Mouse (Mus musculus) neural tube, embryonic 14.5 days (tissue): ENCODE results near the gene Gm6169. TPM values are rescaled to one million over a fixed set of nuclear protein-coding genes. Genes with fewer than 3 reads are reported as not detected.

ENCODE experiments used
- ATAC-seq: fragments of 200-750 bp; cut with Nextera tagmentation; 2 replicates; pipeline ENCODE4 v1.8.0; 2017; ENCODE audit warnings: low read depth, mild to moderate bottlenecking, moderate TSS enrichment, moderate library complexity
- H3K27ac ChIP-seq: fragments of 300-500 bp; sonication (generic); 2 replicates; pipeline ENCODE4 v1.5.1; 2014; ENCODE audit warnings: low read depth, mild to moderate bottlenecking, control low read depth, low read length, moderate library complexity, mixed read lengths
- H3K27me3 ChIP-seq: fragments of 300-500 bp; sonication (generic); 2 replicates; pipeline ENCODE4 v1.6.1; 2014; ENCODE audit warnings: low read length; ENCODE audit not compliant: control insufficient read depth, insufficient read depth
- H3K36me3 ChIP-seq: fragments of 300-500 bp; sonication (generic); 2 replicates; pipeline ENCODE4 v1.6.1; 2014; ENCODE audit warnings: low read length, mixed read lengths; ENCODE audit not compliant: control insufficient read depth, insufficient read depth
- H3K4me1 ChIP-seq: fragments of 300-500 bp; sonication (generic); 2 replicates; pipeline ENCODE4 v1.6.1; 2014; ENCODE audit warnings: low read length; ENCODE audit not compliant: control insufficient read depth, insufficient read depth
- H3K4me2 ChIP-seq: fragments of 300-500 bp; sonication (generic); 2 replicates; pipeline ENCODE4 v1.6.1; 2014; ENCODE audit warnings: mild to moderate bottlenecking, low read depth, low read length, control low read depth
- H3K4me3 ChIP-seq: fragments of 300-500 bp; sonication (generic); 2 replicates; pipeline ENCODE4 v1.5.1; 2014; ENCODE audit warnings: low read depth, low read length, control low read depth, mixed read lengths
- H3K9ac ChIP-seq: fragments of 300-500 bp; sonication (generic); replicated peaks from 2 replicates; pipeline ENCODE4 v1.6.1; 2014; ENCODE audit warnings: low read depth, mild to moderate bottlenecking, control low read depth, low read length, mixed read lengths
- H3K9me3 ChIP-seq: fragments of 300-500 bp; sonication (generic); 2 replicates; pipeline ENCODE4 v1.6.1; 2016; ENCODE audit warnings: low read length; ENCODE audit not compliant: control insufficient read depth
- WGBS: fragments of 180-500 bp; shearing (Covaris S2); extraction: QIAGEN DNeasy Blood & Tissue Kit; methylation state at CpG from one replicate; pipeline ENCODE4 v1.1.7; 2014; 5-methylcytosine and 5-hydroxymethylcytosine counted together
- polyA plus RNA-seq: library from polyadenylated mRNA; unstranded; fragments of >200 nt; fragmentation: Nextera tagmentation; extraction: Ambion mirVana; gene quantifications from 2 replicates; pipeline ENCODE4 v1.2.1, GENCODE M21; 2014

Gene Gm6169
- polyA plus RNA-seq, 1 experiment from 2014 or later, result 0.67 TPM

GRCm38 (mm10) chr13:97080201-97080600, 18.8 kb downstream of the Gm6169 start:
- H3K27ac ChIP-seq, result no peak overlapping the region
- H3K9me3 ChIP-seq, result no peaks in the 10 kb centered on the region
- H3K4me3 ChIP-seq, result no peak overlapping the region
- H3K36me3 ChIP-seq, result no peaks in the 10 kb centered on the region
- no peak overlapping the region for H3K9ac ChIP-seq
- no peaks in the 10 kb centered on the region for H3K27me3 ChIP-seq
- WGBS, result 82% methylated on average over 2 of the region's 2 CpGs
- no peak overlapping the region for H3K4me2 ChIP-seq
- no peak for ATAC-seq
- no peaks in the 10 kb centered on the region for H3K4me1 ChIP-seq

GRCm38 (mm10) chr13:97077556-97077955, 21.5 kb downstream of the Gm6169 start:
- Histone ChIP-seq H3K4me1 (peaks cover 3% of the 10 kb centered on the region; the same call in 1 of the 2 replicates), H3K27ac (no peak overlapping the region), H3K9ac (no peak overlapping the region), H3K4me2 (no peak overlapping the region), H3K27me3 (no peaks in the 10 kb centered on the region), H3K4me3 (no peak overlapping the region), H3K36me3 (no peaks in the 10 kb centered on the region), H3K9me3 (no peaks in the 10 kb centered on the region)
- WGBS, result 94% methylated on average over 2 of the region's 2 CpGs
- no peak for ATAC-seq

GRCm38 (mm10) chr13:97073497-97073896, 25.5 kb downstream of the Gm6169 start:
- Histone ChIP-seq H3K36me3 (no peaks in the 10 kb centered on the region), H3K27me3 (no peaks in the 10 kb centered on the region; the same call in 1 of the 2 replicates), H3K4me2 (0 out of 2 replicates have a peak overlapping the region, but pooled peaks have one; percentile 11), H3K9me3 (no peaks in the 10 kb centered on the region), H3K27ac (no peak overlapping the region), H3K4me1 (peaks cover 3% of the 10 kb centered on the region; the same call in 1 of the 2 replicates), H3K9ac (no peak overlapping the region), H3K4me3 (no peak overlapping the region)
- WGBS, result 64% methylated on average over 1 of the region's 1 CpGs
- ATAC-seq, result no peak

- H3K4me3 ChIP-seq, result peak overlapping the region; percentile 89
- WGBS, result under 1% methylated on average over 73 of the region's 76 CpGs
- no peaks in the 10 kb centered on the region for H3K36me3 ChIP-seq
- peak overlapping the region; percentile 89 for H3K9ac ChIP-seq
- peak overlapping the region; percentile 66 for H3K4me2 ChIP-seq
- peaks cover 3% of the 10 kb centered on the region; the same call in 1 of the 2 replicates for H3K4me1 ChIP-seq
- no peaks in the 10 kb centered on the region; the same call in 1 of the 2 replicates for H3K27me3 ChIP-seq
- peak overlapping the region; percentile 91 for H3K27ac ChIP-seq
- no peaks in the 10 kb centered on the region for H3K9me3 ChIP-seq
- peak; percentile 81 for ATAC-seq
Measured at GRCm38 (mm10) chr13:97071626-97072241, 27.3 kb downstream of the Gm6169 start.

- Histone ChIP-seq H3K4me1 (peaks cover 3% of the 10 kb centered on the region; the same call in 1 of the 2 replicates), H3K9ac (peak overlapping the region; percentile 89), H3K4me3 (peak overlapping the region; percentile 89), H3K27me3 (no peaks in the 10 kb centered on the region; the same call in 1 of the 2 replicates), H3K4me2 (peak overlapping the region; percentile 66), H3K9me3 (no peaks in the 10 kb centered on the region), H3K36me3 (no peaks in the 10 kb centered on the region), H3K27ac (peak overlapping the region; percentile 91)
- peak; percentile 84 for ATAC-seq
- WGBS, result under 1% methylated on average over 55 of the region's 85 CpGs
Measured at GRCm38 (mm10) chr13:97070931-97071625, 28.0 kb downstream of the Gm6169 start.

GRCm38 (mm10) chr13:97068151-97068550, 30.9 kb downstream of the Gm6169 start:
- H3K27ac ChIP-seq, result no peak overlapping the region
- H3K4me1 ChIP-seq, result peaks cover 2% of the 10 kb centered on the region; the same call in 1 of the 2 replicates
- H3K27me3 ChIP-seq, result no peaks in the 10 kb centered on the region; the same call in 1 of the 2 replicates
- ATAC-seq, result no peak
- no peak overlapping the region for H3K4me2 ChIP-seq
- no peak overlapping the region for H3K9ac ChIP-seq
- no peak overlapping the region for H3K4me3 ChIP-seq
- WGBS, result 59% methylated on average over 8 of the region's 8 CpGs
- no peaks in the 10 kb centered on the region for H3K36me3 ChIP-seq
- no peaks in the 10 kb centered on the region for H3K9me3 ChIP-seq

- H3K27ac ChIP-seq, result no peak overlapping the region
- H3K4me2 ChIP-seq, result no peak overlapping the region
- no peaks in the 10 kb centered on the region; the same call in 1 of the 2 replicates for H3K27me3 ChIP-seq
- ATAC-seq, result no peak
- H3K4me1 ChIP-seq, result no peaks in the 10 kb centered on the region
- H3K4me3 ChIP-seq, result no peak overlapping the region
- no peak overlapping the region for H3K9ac ChIP-seq
- WGBS, result 14% methylated on average over 6 of the region's 6 CpGs
- H3K36me3 ChIP-seq, result no peaks in the 10 kb centered on the region
- no peaks in the 10 kb centered on the region for H3K9me3 ChIP-seq
Measured at GRCm38 (mm10) chr13:97067691-97068090, 31.3 kb downstream of the Gm6169 start.

DNA sequence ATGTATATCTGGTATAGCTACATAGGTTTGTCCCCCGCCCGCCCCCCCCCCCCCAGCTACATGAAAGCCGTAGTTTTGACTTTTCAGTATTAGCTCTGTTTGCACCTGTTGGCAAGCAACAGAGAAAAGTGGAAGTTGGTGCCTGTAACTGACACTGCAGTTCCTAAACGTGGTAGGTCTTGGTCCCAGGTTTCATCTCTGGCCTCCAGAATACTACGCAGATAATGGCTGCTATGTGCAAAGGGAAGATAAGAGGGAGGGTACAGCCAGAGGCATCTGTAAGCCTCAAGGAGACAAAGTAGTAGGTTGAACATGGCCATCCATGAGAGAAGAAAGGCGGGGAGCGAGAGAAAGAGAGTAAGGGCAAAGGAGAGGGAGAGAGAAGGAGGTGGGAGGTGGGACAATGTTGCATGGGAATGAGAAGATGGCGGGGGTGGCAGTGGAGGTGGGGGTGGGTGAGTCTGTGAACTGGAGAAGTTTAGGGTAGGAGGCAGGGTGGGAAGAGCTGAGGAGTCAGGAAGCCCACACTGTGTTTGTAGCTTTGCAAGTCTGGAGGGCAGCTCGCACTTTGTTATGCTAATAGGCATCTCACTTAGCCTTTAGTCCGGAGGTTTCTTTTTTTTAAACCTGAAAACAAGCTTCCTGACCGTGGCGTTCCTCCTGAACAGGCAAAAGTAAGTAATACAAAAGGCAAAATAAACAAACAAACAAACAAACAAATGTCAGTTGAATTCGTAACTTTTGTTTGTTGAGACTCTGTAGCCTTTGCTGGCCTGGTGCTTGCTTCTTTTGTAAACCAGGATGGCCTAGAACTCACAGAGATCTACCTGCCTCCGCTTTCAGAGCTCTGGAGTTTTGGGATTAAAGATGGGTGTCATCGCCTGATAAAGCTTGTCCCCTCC, 32.1 kb downstream of the Gm6169 start, which contains the start of gene Fam169a:
Gene Fam169a, plus strand, starts transcription at position 638 of the 902 bp plus-strand sequence.
- no peak within 1 kb of the TSS for H3K4me3 ChIP-seq
- no peak within 1 kb of the TSS for H3K4me2 ChIP-seq
- ATAC-seq, result no peak
- H3K27me3 ChIP-seq, result no peaks in the 10 kb centered on the region; the same call in 1 of the 2 replicates
- WGBS, result 44% methylated on average over 15 of the region's 15 CpGs
- H3K9ac ChIP-seq, result no peak within 1 kb of the TSS
- H3K27ac ChIP-seq, result no peak within 1 kb of the TSS
- H3K9me3 ChIP-seq, result no peaks in the 10 kb centered on the region
- H3K4me1 ChIP-seq, result no peaks in the 10 kb centered on the region
- H3K36me3 ChIP-seq, result no peaks in the 10 kb centered on the region
